Mouse (Mus musculus): ENCODE results near the gene Pitx1. TPM values are rescaled to one million over a fixed set of nuclear protein-coding genes. Genes with fewer than 3 reads are reported as not detected.

Gene Pitx1
- total RNA-seq (2021): 1 to 10 TPM; 1.2 to 2.9 TPM
- long read RNA-seq, experiment 1, partial matches to known transcripts: 0 of 2 reads
- long read RNA-seq, experiment 1, other reads (novel, unspliced or antisense): 1 of 2 reads
- long read RNA-seq, experiment 2, partial matches to known transcripts: 0 of 2 reads
- long read RNA-seq, experiment 2, other reads (novel, unspliced or antisense): 1 of 2 reads

DNA sequence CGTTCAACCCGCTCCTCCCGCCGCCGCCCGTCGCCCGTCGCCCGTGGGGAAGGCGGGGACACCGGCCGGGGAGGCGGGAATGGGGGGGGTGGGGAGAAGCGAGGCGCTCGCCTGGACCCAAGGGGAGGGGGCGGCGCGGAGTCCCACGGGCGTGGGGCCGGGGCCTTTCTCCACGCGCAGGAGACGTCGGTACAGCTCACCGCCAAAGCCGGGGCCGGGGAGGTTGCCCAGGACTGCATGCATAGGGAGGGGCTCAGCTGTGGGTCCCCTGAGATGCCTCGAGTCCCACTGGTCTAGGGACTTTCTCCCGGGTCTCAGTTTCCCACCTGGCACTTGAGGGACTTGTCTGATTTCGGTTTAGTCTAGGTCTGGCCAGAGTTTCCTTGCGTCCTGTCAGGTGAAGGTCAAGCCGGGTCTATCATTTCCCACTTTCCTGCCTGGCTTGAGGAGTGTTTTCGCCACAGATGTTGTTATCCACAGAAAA is at the start of gene Pitx1:
Pitx1 (minus strand) TSS at position 51 of the 484 bp plus-strand sequence.
- no peak for DNase-seq

DNA sequence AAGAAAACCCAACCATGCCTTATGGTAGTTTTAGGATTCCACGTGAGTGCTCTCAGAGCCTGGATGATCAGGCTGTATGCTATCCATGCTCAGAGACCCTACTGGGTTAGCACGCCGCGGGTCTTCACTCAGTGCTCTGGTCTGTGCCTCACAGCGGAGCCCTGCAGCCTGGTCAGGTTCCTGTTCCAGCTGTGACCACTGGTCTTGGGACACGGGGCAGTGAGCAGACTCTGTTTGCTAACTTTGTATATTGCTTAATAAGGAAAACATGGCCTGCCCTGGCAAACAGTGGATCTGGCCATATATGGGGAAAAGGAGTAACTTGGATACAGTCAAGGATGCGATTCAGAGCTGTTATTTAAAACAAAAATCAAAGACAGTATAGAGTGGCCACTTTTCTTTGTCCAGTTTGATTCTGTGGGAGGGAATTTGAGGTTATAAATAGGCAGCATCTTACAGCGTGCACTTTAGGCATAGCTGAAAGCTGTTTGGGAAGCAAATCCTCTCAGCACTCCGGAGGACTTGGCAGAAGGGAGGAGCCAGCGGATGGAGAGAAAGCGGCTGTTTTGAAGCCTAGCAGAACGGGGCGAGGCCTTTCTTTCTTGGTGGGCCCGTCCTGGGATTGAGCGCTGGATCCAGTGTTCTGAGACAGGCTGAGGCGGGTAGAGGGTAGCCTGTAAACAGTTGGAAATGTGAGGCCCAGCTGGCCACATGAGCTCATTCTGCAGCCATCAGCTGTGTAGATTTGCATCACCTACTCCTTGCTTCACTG is 45.6 kb upstream of the Pitx1 start:
- no peak for DNase-seq

DNA sequence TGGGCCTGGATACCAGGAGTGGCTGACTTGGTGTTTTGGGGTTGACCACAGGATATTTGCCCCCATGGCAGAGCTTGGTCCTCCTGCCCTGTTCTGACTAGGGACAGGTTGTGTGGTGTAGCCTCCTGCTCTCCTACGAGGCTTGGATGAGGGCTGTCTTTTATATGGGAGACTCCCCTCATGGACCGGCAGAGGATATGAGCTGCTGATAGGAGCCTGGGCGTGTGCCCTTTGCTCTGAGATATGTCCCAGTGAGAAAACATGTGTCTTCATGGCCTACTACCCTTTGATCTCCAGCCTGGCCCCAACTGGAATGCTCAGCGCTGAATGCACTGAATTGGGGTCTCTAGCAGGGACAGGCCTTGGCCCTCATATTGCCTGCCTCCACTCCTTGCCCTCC is 42.4 kb upstream of the Pitx1 start:
- no peak for DNase-seq

DNA sequence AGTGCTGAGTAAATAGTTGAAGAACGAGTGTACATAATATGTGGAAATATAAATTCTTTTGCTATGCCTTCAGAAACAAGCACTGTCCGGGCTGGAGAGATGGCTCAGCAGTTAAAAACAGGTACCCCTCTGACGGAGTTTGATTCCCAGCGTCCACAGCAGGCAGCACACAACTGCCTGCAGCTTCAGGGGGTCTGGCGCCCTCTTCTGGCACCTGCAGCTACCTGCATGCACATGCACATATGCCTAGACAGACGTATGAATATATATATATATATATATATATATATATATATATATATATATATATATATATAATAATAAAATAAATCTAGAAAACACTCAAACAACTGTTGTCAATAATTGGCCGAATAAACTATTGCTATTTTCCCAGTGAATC is 35.4 kb upstream of the Pitx1 start:
- DNase-seq: no peak

DNA sequence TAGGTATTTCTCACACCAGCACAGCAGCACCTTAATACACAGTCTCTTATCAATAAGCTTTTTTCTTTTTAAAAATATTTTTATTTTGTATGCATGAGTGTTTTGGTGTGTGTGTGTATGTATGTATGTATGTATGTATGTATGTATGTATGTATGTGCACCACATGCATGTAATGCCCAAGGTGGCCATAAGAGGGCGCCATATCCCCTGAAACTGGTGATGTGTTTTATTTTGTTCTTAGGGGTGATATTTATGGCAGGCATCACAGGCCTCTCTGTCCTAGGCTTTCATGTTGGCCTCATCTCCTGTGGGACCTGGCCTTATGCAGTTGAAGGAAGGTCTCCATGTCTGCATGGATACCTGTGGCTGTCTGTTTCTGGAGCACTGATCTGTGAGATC is 34.0 kb upstream of the Pitx1 start:
- no peak for DNase-seq

DNA sequence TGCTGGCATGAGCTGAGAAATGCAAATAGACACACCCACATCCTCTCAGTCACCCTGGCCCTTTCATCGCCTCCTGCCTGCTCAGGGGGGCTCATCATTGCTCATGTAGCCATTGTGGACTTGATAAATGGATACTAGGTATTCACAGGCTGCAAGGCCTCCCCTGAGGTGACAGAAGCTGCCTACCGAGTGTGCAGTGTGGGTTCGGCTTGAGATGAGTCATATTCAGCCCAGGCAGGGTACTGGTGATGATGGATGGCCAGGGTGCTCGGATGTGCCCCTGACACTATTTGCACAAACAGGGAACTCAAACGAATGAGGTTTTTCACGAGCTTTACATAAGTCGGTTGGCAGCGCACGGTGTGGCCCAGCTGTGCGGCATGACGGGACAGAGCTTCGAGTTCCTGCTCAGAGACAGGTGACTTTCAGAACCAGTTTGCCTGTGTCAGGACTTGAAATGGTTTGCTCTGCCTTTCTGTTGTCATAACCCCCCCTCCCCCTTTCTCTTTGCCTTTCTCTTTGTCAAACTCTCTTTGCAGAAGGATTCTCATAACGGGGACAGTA is 31.6 kb upstream of the Pitx1 start:
- no peak for DNase-seq

DNA sequence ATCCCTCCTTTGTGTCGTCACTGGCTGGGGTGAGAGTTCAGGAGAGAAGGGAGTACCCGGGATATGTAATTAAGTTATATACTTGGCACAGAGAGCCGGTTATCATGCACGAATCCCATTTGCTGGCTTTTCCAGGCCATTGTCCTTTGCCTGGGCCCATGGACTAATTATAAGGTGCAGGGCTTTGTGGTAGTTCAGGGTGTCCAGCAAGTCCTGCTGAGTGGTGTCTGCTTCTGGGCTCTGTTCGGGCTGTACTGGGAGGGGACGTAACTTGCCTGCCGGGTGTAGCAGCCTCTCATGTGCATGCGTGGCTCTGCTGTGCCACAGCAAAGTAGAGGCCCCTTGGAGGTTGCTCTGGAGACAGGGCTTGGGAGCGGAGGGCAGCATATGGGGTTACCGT is 24.5 kb upstream of the Pitx1 start:
- DNase-seq: no peak

DNA sequence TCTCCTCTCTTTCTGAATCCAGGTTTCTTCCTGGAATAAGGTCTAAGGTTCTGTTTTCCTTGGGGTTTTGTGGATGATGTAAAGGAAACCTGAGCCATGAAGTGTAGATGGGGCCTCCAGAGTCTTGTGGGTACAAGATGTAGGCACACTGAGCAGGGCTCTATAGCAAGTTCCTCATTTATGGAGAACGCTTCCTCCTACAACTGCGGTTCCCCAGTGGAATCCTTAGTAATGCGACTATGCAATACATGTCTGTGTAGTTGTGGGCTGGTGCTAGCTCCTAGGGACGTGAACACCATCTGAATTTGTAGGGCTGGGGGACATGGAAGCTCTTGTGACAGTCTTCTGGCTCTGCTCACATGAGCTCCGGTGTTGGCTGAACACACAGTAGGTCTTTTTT is 22.5 kb upstream of the Pitx1 start:
- no peak for DNase-seq

DNA sequence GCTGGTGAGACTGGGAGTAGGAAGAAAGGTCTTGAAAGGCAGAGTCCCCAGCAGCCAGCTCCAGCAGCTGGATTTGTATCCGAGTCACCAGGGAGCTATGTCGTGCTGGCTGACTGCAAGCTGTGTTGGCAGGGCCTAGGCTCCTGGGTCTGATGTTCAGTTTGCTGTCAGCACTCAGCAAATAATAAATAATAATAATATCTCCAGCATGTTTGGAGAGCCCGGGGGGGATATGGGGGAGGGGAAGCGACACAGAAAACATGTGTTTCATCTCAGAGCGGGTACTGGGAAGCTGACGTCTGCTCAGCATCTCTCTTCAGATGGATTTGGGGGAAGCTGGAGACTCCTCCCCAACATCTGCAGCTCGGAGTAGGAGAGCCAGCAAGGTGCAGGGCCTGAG is 19.8 kb upstream of the Pitx1 start:
- peak; percentile 42 for DNase-seq

DNA sequence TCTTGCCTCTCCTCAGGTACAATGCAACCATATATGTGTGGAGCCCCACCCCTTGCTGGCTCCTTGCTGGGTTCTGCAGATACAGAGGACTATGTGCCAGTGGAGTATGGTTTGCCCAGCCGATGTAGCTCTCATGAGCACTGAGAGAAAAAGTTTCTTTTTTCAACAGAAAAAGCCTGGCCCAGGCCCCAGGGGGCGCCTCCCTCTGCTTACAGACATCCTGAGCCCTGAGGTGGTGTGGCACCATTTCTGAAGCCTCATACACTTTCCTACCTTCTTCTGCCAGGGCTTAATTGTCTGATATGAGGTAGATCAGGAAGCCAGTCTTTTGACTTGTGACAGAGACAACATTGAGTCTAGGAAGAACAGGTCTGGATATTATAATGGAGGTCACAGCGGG is 16.2 kb upstream of the Pitx1 start:
- no peak for DNase-seq

DNA sequence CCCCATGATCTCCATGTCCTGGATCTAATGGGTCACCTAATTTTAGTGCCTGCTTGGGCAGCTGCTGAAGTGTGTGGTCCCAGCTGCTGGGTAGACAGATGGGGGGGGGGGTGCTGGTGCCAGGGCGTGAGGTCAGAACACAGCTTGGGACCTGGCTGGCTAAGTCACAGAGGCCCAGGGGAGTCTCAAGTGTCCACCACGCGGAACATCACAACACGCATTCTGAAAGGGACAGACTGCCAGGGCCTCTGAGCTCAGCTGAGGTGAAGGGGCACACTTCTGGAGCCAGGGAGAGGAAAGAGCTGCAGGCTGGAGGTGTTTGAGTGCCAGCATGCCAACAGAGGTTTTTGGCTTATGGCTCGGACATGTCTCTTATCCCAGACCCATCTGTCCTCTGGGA is 14.7 kb upstream of the Pitx1 start:
- peak; percentile 46 for DNase-seq

DNA sequence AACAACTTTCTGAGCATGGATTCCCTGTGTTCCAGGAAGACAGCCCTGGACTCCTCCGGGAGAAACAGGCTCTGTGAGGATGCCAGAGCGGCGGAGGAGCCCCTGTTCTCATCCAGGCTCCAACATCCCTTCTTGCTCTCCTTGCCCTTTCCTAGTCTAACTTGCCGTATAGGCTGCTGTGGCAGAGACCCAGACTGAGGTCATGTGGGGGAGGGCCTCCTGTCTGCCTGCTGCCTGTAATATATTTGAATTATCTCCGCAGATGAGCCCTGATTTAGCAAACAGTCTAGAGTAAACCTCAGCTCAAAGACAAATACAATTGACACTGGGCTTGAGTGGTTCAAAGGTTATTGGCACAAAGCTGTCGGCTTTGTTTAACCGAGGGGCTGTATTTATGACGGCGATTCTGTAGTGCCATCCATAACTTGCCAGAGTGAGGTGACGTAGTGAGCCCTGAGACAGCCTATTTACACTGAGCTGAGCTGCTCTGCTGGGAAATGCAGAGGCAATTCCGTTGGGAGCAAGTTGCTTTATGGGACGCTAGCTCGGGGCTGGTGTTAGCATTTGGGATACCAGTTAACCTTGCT is 12.7 kb upstream of the Pitx1 start:
- no peak for DNase-seq

DNA sequence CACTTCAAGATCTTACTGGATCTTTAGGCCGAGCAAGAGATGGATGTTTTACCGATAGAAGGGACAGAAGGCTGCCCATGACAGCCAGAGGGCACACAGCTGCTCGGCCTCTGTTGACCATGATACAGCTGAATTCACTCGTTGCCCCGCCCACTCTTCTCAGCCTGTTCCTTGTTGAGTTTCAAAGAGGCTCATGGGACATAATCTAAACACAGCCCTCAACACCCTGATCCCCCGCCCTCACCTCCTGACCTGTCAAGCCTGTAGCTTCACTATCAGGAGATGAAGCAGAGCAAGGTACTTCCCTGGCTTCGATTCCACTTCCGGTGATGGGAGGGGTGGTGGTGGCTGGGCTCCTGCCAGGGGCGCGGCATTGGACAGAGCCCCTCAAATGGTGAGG is 11.8 kb upstream of the Pitx1 start:
- DNase-seq: no peak

DNA sequence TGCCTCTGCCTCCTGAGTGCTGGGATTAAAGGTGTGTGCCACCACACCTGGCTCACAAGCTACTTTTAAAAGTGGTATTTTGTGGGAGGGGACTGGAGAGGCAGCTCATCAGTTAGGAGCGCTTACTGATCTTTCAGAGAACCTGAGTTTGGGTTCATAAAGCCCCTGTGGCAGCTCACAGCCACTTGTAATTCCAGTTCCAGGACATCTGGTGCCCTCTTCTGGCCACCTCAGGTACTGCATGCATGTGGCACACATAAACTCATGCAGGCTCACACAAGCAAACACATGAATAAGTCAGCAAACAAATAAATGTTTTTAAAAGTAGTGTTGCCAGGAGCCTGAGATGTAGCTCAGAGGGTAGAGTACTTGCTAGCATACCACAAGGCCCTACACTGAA is 7.7 kb upstream of the Pitx1 start:
- DNase-seq: no peak

DNA sequence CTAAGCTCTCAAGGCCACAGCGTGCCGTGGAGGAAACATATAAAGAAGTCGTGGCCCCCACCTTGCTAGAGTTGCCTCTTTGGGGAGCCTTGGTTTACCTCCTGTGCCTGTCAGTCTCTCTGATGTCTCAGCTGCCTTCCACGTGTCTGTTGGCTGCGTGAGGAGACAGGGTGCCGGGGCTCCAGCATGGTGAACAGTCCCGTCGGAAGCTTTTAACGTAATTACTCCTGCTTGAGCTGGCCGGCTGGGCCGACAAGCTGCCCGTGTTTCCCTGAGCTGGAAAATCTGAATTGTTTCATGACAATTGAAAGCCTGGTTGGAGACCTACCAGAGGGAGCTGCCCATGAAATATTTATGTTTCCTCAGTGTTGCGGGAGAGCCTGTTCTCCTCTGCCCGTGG is 4.2 kb upstream of the Pitx1 start:
- no peak for DNase-seq

DNA sequence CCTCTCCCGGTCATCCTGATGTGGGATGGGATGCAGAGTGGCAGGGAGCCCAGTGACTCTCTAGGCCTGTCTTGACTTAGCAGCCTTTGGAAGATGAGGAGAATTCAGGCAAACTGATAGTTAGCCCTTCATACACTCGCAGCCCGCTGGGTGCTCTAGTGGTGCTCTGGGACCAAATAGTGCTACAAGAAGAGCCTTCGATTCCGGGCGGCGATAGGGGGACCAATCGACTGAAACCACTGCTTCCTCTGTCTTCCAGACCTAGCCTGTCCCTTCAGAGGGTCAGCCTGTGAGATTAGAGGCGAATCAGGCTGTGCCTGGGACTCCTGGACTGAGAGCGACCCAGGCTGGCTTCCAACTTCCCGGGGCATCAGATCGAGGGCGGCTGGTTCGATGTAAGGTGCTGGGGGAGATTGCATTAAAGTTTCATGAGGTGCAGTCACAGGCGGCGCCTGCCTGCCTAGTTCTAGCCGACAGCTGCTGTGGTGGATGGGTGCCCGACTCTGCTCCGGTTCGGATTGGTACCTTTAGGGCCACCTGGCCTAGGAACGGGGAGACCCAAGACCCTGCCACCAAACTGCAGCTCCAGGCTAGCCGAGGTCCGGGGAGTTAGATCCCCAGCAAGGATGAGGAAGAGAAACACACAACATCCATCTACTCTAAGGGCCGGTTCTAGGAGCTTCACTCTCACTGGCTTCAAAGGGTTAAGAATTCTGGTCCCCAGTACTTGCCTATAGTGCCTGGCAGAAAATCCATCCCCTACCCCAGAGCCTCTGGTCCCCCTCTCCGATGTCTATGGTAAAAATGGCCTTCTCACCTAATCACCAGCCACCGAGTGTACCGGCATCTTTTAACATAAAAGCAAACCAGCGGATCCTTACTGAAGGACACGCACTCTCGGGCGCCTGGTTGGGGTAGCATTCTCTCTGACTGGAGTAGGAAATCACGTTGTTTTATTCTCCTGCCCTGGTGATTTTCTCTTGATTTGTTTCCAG is 1.1 kb upstream of the Pitx1 start:
- DNase-seq: no peak

DNA sequence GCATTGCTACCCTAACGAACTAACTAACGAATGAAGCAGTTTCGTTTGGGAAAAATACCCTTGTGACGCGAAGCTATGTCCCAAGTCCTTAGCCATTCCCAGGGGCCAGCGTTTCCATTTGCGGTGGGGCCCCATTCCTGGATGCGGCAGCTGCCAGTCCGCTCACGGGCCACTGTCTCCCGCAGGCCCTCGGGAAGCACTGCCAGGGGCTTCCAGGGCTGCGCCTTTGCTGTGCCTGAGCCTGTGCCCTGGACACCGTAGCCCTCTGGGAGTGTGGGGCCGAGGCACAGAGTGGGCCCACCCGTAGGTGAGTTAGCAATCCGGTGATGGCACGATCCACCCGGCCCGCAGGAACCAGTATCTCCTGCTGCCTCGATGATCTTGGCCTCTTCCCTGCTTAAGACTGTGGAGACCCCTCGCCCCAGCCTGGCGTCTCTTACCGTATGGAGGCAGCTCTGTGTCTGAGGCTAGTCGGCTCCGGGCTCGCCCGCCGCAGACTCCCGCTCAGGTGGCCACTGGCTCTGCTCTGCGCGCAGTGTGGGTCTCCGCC is 369 bp downstream of the Pitx1 start:
- no peak for DNase-seq

DNA sequence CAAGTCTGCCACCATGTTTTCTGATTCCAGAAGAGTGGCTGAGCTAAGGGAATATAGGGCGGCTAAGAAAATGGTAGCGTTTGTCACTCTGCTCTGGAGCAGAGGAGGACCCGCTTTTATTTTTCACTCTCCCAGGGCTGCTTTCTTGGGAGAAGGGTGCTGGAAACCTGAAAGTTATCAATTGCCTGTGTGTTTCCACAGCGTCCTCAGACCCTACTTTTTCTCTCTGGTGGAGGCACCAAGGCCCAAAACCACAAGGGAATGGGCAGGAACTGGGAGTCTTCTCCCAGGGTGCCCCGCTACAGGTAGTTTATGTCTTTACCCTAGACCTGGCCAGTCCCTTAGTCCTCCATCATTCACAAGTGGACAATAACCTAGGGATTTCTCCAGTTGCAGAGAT is 1.3 kb downstream of the Pitx1 start:
- no peak for DNase-seq

DNA sequence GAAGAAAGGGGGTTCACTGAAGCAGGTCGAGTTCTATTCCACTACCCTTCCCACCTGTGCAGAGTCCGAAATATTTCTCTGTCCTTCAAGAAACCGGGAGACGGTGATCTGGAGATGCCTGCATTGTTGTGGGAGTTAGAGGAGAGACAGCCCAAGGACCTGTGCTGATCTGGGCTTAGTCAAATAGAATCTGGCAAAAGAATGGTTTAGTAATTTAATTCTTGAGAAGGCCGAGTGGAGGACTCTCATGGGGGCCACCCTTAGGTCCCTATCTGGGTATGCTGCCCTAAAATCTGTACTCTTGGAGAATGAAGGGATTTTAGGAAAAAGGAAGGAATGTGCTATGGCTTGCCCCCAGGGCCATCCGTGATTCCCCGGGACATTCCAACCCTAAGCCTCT is 2.1 kb downstream of the Pitx1 start:
- no peak for DNase-seq

DNA sequence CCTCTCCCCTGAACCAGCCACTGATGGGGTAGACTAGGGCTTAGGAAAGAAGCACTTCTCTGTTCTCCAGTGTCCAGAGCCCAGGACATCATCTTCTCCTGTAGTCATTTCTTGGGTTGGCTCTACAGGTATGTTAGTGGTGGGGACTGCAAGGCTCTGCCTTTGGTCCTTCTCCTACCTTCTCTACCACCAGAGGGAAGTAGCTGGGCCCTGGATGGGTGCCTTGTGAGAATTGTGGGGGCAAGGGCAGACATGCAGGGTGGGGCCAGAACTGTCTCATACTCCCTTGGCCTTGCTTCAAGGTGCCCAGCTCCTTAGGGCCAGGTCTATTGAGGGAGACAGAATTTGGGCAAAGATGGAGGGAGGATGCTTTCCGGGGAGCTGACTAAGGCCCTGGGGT is 3.4 kb downstream of the Pitx1 start:
- DNase-seq: no peak

DNA sequence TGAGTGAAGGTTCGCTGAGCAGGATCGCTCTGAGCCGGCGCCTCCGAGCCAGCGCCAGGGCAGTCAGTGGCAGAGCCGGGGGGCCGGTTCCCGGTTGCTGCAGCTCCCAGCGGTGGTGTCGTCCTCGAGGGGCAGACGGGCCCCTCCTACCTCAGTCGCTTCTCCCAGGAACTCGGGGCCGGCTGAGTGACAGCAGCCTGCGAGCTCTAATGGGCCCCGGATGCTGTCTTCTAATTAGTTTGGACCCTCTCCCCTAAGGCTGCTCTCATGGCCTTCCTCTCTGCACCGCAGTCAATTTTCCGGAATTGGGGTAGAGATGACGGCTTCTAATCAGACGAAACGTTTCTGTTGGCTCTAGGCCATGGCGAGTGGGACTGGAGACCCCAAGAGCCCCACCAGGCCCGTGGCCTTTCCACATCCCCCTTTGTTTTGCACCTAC is 4.3 kb downstream of the Pitx1 start:
- no peak for DNase-seq
